Mouse (Mus musculus) erythroblast, embryonic 14.5 days (primary cell): ENCODE results near the gene Lst1. TPM values are rescaled to one million over a fixed set of nuclear protein-coding genes. Genes with fewer than 3 reads are reported as not detected.

ENCODE experiments used
- H3K27me3 ChIP-seq: 2 replicates; pipeline ENCODE4 v1.6.1; 2012; ENCODE audit warnings: inconsistent platforms; ENCODE audit not compliant: control insufficient read depth
- H3K36me3 ChIP-seq: 2 replicates; pipeline ENCODE4 v1.6.1; 2012; ENCODE audit warnings: mild to moderate bottlenecking, inconsistent platforms; ENCODE audit not compliant: control insufficient read depth
- H3K4me1 ChIP-seq: 2 replicates; pipeline ENCODE4 v1.6.1; 2012; ENCODE audit warnings: inconsistent platforms; ENCODE audit not compliant: control insufficient read depth
- H3K4me3 ChIP-seq: replicated peaks from 2 replicates; pipeline ENCODE3; 2012; ENCODE audit warnings: moderate library complexity, mild to moderate bottlenecking, inconsistent platforms
- H3K9me3 ChIP-seq: 2 replicates; pipeline ENCODE4 v1.6.1; 2012; ENCODE audit warnings: low read length, inconsistent platforms, mixed read lengths; ENCODE audit not compliant: control insufficient read depth
- GATA1 ChIP-seq: IDR thresholded peaks from 2 replicates; pipeline ENCODE4 v1.6.1; 2012; ENCODE audit warnings: low read length, inconsistent platforms, mixed read lengths
- TAL1 ChIP-seq: IDR thresholded peaks from 3 replicates; pipeline ENCODE4 v1.6.1; 2012; ENCODE audit warnings: low read length, inconsistent platforms, mixed read lengths
- polyA plus RNA-seq: library from polyadenylated mRNA; stranded (reverse); fragments of >175 nt; gene quantifications from 2 replicates; pipeline ENCODE4 v1.2.3, GENCODE M21; 2012

The Lst1 gene
- polyA plus RNA-seq, 1 experiment, result not detected

GRCm38 (mm10) chr17:35174201-35174977, 13.8 kb downstream of the Lst1 start:
- Histone ChIP-seq H3K4me3 (no peak overlapping the region), H3K27me3 (0 out of 2 replicates have a peak, but pooled peaks cover 2% of the 10 kb centered on the region), H3K9me3 (no peaks in the 10 kb centered on the region), H3K36me3 (no peaks in the 10 kb centered on the region), H3K4me1 (no peaks in the 10 kb centered on the region; the same call in 1 of the 2 replicates)
- TF ChIP-seq TAL1 (no peak), GATA1 (no peak)

- 0 out of 2 replicates have a peak, but pooled peaks cover 2% of the 10 kb centered on the region for H3K27me3 ChIP-seq
- peaks cover 2% of the 10 kb centered on the region for H3K4me1 ChIP-seq
- TF ChIP-seq TAL1 (no peak), GATA1 (no peak)
- H3K4me3 ChIP-seq, result no peak overlapping the region
- H3K36me3 ChIP-seq, result no peaks in the 10 kb centered on the region
- no peaks in the 10 kb centered on the region for H3K9me3 ChIP-seq
Measured at GRCm38 (mm10) chr17:35173329-35173728, 14.9 kb downstream of the Lst1 start.

- Histone ChIP-seq H3K36me3 (no peaks in the 10 kb centered on the region), H3K4me1 (peaks cover 2% of the 10 kb centered on the region), H3K9me3 (no peaks in the 10 kb centered on the region), H3K4me3 (no peak overlapping the region), H3K27me3 (0 out of 2 replicates have a peak, but pooled peaks cover 2% of the 10 kb centered on the region)
- no peak for TF ChIP-seq TAL1
- no peak for TF ChIP-seq GATA1
Measured at GRCm38 (mm10) chr17:35172445-35173234, 15.6 kb downstream of the Lst1 start.

- Histone ChIP-seq H3K4me1 (peaks cover 25% of the 10 kb centered on the region), H3K4me3 (no peak overlapping the region), H3K9me3 (no peaks in the 10 kb centered on the region), H3K27me3 (0 out of 2 replicates have a peak, but pooled peaks cover 2% of the 10 kb centered on the region), H3K36me3 (no peaks in the 10 kb centered on the region)
- TF ChIP-seq TAL1, result no peak
- TF ChIP-seq GATA1, result no peak
Measured at GRCm38 (mm10) chr17:35168541-35169207, 19.6 kb downstream of the Lst1 start.

- Histone ChIP-seq H3K9me3 (no peaks in the 10 kb centered on the region), H3K27me3 (no peaks in the 10 kb centered on the region), H3K36me3 (peaks cover 2% of the 10 kb centered on the region), H3K4me1 (peaks cover 34% of the 10 kb centered on the region), H3K4me3 (no peak overlapping the region)
- no peak for TF ChIP-seq TAL1
Measured at GRCm38 (mm10) chr17:35167794-35168193, 20.4 kb downstream of the Lst1 start.

GRCm38 (mm10) chr17:35166352-35167035, 21.7 kb downstream of the Lst1 start:
- no peak for TF ChIP-seq TAL1
- TF ChIP-seq GATA1, result no peak
- Histone ChIP-seq H3K4me3 (peak overlapping the region; percentile 94), H3K4me1 (peaks cover 43% of the 10 kb centered on the region), H3K36me3 (peaks cover 15% of the 10 kb centered on the region), H3K27me3 (no peaks in the 10 kb centered on the region), H3K9me3 (no peaks in the 10 kb centered on the region)

GRCm38 (mm10) chr17:35165451-35166155, 22.6 kb downstream of the Lst1 start:
- Histone ChIP-seq H3K4me3 (peak overlapping the region; percentile 94), H3K36me3 (peaks cover 24% of the 10 kb centered on the region), H3K4me1 (peaks cover 45% of the 10 kb centered on the region), H3K27me3 (no peaks in the 10 kb centered on the region), H3K9me3 (no peaks in the 10 kb centered on the region)
- TF ChIP-seq TAL1 (no peak), GATA1 (no peak)
